Mouse (Mus musculus): Measurements from ENCODE around the gene Brd2. TPM values are rescaled to one million over a fixed set of nuclear protein-coding genes. Genes with fewer than 3 reads are reported as not detected.

Brd2 gene
- 153 and 178 TPM in 2 replicates for polyA plus RNA-seq (2014; fragmentation: Nextera tagmentation; extraction: Ambion mirVana)

- under 1% methylated on average over 66 of the region's 75 CpGs for WGBS
- peak within 1 kb of the TSS; percentile 100 for H3K27ac ChIP-seq (ENCODE audit: low read depth, low read length)
- peak within 1 kb of the TSS; percentile 98 for H3K9ac ChIP-seq (ENCODE audit: low read depth, low read length)
- H3K4me3 ChIP-seq (ENCODE audit: low read length) = peak within 1 kb of the TSS; percentile 92
- no peaks in the 10 kb centered on the region for H3K9me3 ChIP-seq (ENCODE audit: control insufficient read depth, low read length)
- peaks cover 6% of the 10 kb centered on the region; the same call in 1 of the 2 replicates for H3K4me1 ChIP-seq (ENCODE audit: control insufficient read depth, insufficient read depth, low read length)
- peak within 1 kb of the TSS; percentile 99 for H3K4me2 ChIP-seq (replicated peaks; ENCODE audit: low read depth, low read length)
- H3K27me3 ChIP-seq (ENCODE audit: control insufficient read depth, insufficient read depth, low read length) = no peaks in the 10 kb centered on the region
- peak; percentile 50 for ATAC-seq (ENCODE audit: low FRiP score, low TSS enrichment)
- H3K36me3 ChIP-seq (ENCODE audit: control insufficient read depth, insufficient read depth, low read length) = peaks cover 16% of the 10 kb centered on the region
Observed at GRCm38 (mm10) chr17:34122188-34122984, at the start of gene Brd2. TSS of gene Brd2 (minus strand) at chr17:34122634.

GRCm38 (mm10) chr17:34170877-34171498 is 48.6 kb upstream of the Brd2 start:
- 42% methylated on average over 13 of the region's 13 CpGs for WGBS
- Histone ChIP-seq H3K9ac (ENCODE audit: low read depth, low read length) (no peak overlapping the region), H3K4me2 (replicated peaks; ENCODE audit: low read depth, low read length) (no peak overlapping the region), H3K36me3 (ENCODE audit: control insufficient read depth, insufficient read depth, low read length) (no peaks in the 10 kb centered on the region), H3K27ac (ENCODE audit: low read depth, low read length) (no peak overlapping the region), H3K9me3 (ENCODE audit: control insufficient read depth, low read length) (peaks cover 5% of the 10 kb centered on the region), H3K27me3 (ENCODE audit: control insufficient read depth, insufficient read depth, low read length) (no peaks in the 10 kb centered on the region), H3K4me1 (ENCODE audit: control insufficient read depth, insufficient read depth, low read length) (no peaks in the 10 kb centered on the region), H3K4me3 (ENCODE audit: low read length) (no peak overlapping the region)
- peak; percentile 53 for ATAC-seq (ENCODE audit: low FRiP score, low TSS enrichment)

- H3K27ac ChIP-seq (ENCODE audit: low read depth, low read length) = no peak overlapping the region
- peak; percentile 11; the same call in 1 of the 2 replicates for ATAC-seq (ENCODE audit: low FRiP score, low TSS enrichment)
- 19% methylated on average over 4 of the region's 4 CpGs for WGBS
Observed at GRCm38 (mm10) chr17:34170487-34170876, 48.0 kb upstream of the Brd2 start.

GRCm38 (mm10) chr17:34169279-34169678 is 46.8 kb upstream of the Brd2 start:
- no peak overlapping the region for H3K9ac ChIP-seq (ENCODE audit: low read depth, low read length)
- ATAC-seq (ENCODE audit: low FRiP score, low TSS enrichment) = no peak
- 2% methylated on average over 2 of the region's 2 CpGs for WGBS
- no peak overlapping the region for H3K4me3 ChIP-seq (ENCODE audit: low read length)
- H3K4me2 ChIP-seq (replicated peaks; ENCODE audit: low read depth, low read length) = no peak overlapping the region
- peaks cover 5% of the 10 kb centered on the region for H3K9me3 ChIP-seq (ENCODE audit: control insufficient read depth, low read length)
- no peaks in the 10 kb centered on the region for H3K36me3 ChIP-seq (ENCODE audit: control insufficient read depth, insufficient read depth, low read length)
- H3K4me1 ChIP-seq (ENCODE audit: control insufficient read depth, insufficient read depth, low read length) = no peaks in the 10 kb centered on the region
- no peaks in the 10 kb centered on the region for H3K27me3 ChIP-seq (ENCODE audit: control insufficient read depth, insufficient read depth, low read length)
- H3K27ac ChIP-seq (ENCODE audit: low read depth, low read length) = no peak overlapping the region

More at GRCm38 (mm10) chr17:34170487-34170876, 48.0 kb upstream of the Brd2 start:
- Histone ChIP-seq H3K9me3 (ENCODE audit: control insufficient read depth, low read length) (peaks cover 5% of the 10 kb centered on the region), H3K36me3 (ENCODE audit: control insufficient read depth, insufficient read depth, low read length) (no peaks in the 10 kb centered on the region), H3K4me3 (ENCODE audit: low read length) (no peak overlapping the region), H3K27me3 (ENCODE audit: control insufficient read depth, insufficient read depth, low read length) (no peaks in the 10 kb centered on the region), H3K4me1 (ENCODE audit: control insufficient read depth, insufficient read depth, low read length) (no peaks in the 10 kb centered on the region), H3K9ac (ENCODE audit: low read depth, low read length) (no peak overlapping the region), H3K4me2 (replicated peaks; ENCODE audit: low read depth, low read length) (no peak overlapping the region)

- H3K4me2 ChIP-seq (replicated peaks; ENCODE audit: low read depth, low read length) = no peak overlapping the region
- no peak overlapping the region for H3K9ac ChIP-seq (ENCODE audit: low read depth, low read length)
- H3K27me3 ChIP-seq (ENCODE audit: control insufficient read depth, insufficient read depth, low read length) = no peaks in the 10 kb centered on the region
- no peak overlapping the region for H3K27ac ChIP-seq (ENCODE audit: low read depth, low read length)
- H3K9me3 ChIP-seq (ENCODE audit: control insufficient read depth, low read length) = no peaks in the 10 kb centered on the region
- no peak for ATAC-seq (ENCODE audit: low FRiP score, low TSS enrichment)
- no peaks in the 10 kb centered on the region for H3K4me1 ChIP-seq (ENCODE audit: control insufficient read depth, insufficient read depth, low read length)
- WGBS = 88% methylated on average over 6 of the region's 6 CpGs
- no peak overlapping the region for H3K4me3 ChIP-seq (ENCODE audit: low read length)
- H3K36me3 ChIP-seq (ENCODE audit: control insufficient read depth, insufficient read depth, low read length) = no peaks in the 10 kb centered on the region
Observed at GRCm38 (mm10) chr17:34165033-34165730, 42.7 kb upstream of the Brd2 start.

- Histone ChIP-seq H3K9me3 (ENCODE audit: control insufficient read depth, low read length) (no peaks in the 10 kb centered on the region), H3K27me3 (ENCODE audit: control insufficient read depth, insufficient read depth, low read length) (no peaks in the 10 kb centered on the region), H3K4me3 (ENCODE audit: low read length) (no peak overlapping the region), H3K36me3 (ENCODE audit: control insufficient read depth, insufficient read depth, low read length) (no peaks in the 10 kb centered on the region), H3K9ac (ENCODE audit: low read depth, low read length) (no peak overlapping the region), H3K4me2 (replicated peaks; ENCODE audit: low read depth, low read length) (no peak overlapping the region), H3K4me1 (ENCODE audit: control insufficient read depth, insufficient read depth, low read length) (no peaks in the 10 kb centered on the region), H3K27ac (ENCODE audit: low read depth, low read length) (no peak overlapping the region)
- ATAC-seq (ENCODE audit: low FRiP score, low TSS enrichment) = peak; percentile 35; the same call in 1 of the 2 replicates
- WGBS = 31% methylated on average over 9 of the region's 9 CpGs
Observed at GRCm38 (mm10) chr17:34164202-34164895, 41.9 kb upstream of the Brd2 start.

- Histone ChIP-seq H3K27me3 (ENCODE audit: control insufficient read depth, insufficient read depth, low read length) (no peaks in the 10 kb centered on the region), H3K4me1 (ENCODE audit: control insufficient read depth, insufficient read depth, low read length) (no peaks in the 10 kb centered on the region), H3K9ac (ENCODE audit: low read depth, low read length) (no peak overlapping the region), H3K4me3 (ENCODE audit: low read length) (no peak overlapping the region), H3K9me3 (ENCODE audit: control insufficient read depth, low read length) (no peaks in the 10 kb centered on the region), H3K36me3 (ENCODE audit: control insufficient read depth, insufficient read depth, low read length) (no peaks in the 10 kb centered on the region), H3K27ac (ENCODE audit: low read depth, low read length) (no peak overlapping the region), H3K4me2 (replicated peaks; ENCODE audit: low read depth, low read length) (no peak overlapping the region)
- no peak for ATAC-seq (ENCODE audit: low FRiP score, low TSS enrichment)
- 40% methylated on average over 5 of the region's 5 CpGs for WGBS
Observed at GRCm38 (mm10) chr17:34155534-34155933, 33.1 kb upstream of the Brd2 start.

- Histone ChIP-seq H3K27me3 (ENCODE audit: control insufficient read depth, insufficient read depth, low read length) (no peaks in the 10 kb centered on the region), H3K27ac (ENCODE audit: low read depth, low read length) (no peak within 1 kb of the TSS), H3K9me3 (ENCODE audit: control insufficient read depth, low read length) (no peaks in the 10 kb centered on the region), H3K4me3 (ENCODE audit: low read length) (no peak within 1 kb of the TSS), H3K9ac (ENCODE audit: low read depth, low read length) (no peak within 1 kb of the TSS), H3K4me2 (replicated peaks; ENCODE audit: low read depth, low read length) (no peak within 1 kb of the TSS), H3K36me3 (ENCODE audit: control insufficient read depth, insufficient read depth, low read length) (no peaks in the 10 kb centered on the region), H3K4me1 (ENCODE audit: control insufficient read depth, insufficient read depth, low read length) (no peaks in the 10 kb centered on the region)
- WGBS = 56% methylated on average over 4 of the region's 4 CpGs
- peak; percentile 71; the same call in 1 of the 2 replicates for ATAC-seq (ENCODE audit: low FRiP score, low TSS enrichment)
Observed at GRCm38 (mm10) chr17:34152923-34153322, 30.5 kb upstream of the Brd2 start, which contains the start of gene H2-DMb1. TSS of gene H2-DMb1 (plus strand) at chr17:34153072.

All from kidney, embryonic 14.5 days (tissue).